Mouse (Mus musculus): ENCODE data around the gene Ccdc93. TPM values are rescaled to one million over a fixed set of nuclear protein-coding genes. Genes with fewer than 3 reads are reported as not detected.

Ccdc93 gene
- polyA plus RNA-seq, 2 experiments, result 2.4 to 2.7 TPM

- WGBS (ENCODE audit: insufficient replicate concordance), result 85% methylated on average over 5 of the region's 5 CpGs
- Histone ChIP-seq H3K36me3 (replicated peaks; ENCODE audit: control insufficient read depth, insufficient read depth, low read depth) (no peaks in the 10 kb centered on the region), H3K4me1 (replicated peaks; ENCODE audit: control insufficient read depth in 2 of 2, insufficient read depth in 2 of 2, low read length in 1 of 2) (no peaks in the 10 kb centered on the region), H3K4me3 (ENCODE audit: insufficient read depth in 1 of 2, low read depth in 2 of 2, low read length in 2 of 2) (no peak overlapping the region), H3K4me2 (ENCODE audit: low read depth) (no peak overlapping the region), H3K27me3 (ENCODE audit: control insufficient read depth, insufficient read depth, low read length) (no peaks in the 10 kb centered on the region), H3K27ac (no peak overlapping the region), H3K9me3 (ENCODE audit: control insufficient read depth, low read length) (no peaks in the 10 kb centered on the region), H3K9ac (replicated peaks) (no peak overlapping the region)
- DNase-seq (ENCODE audit: low read depth in 3 of 3, low spot score in 3 of 3), result no peak
- ATAC-seq (ENCODE audit: insufficient read depth), result no peak
- TF ChIP-seq EP300 (IDR thresholded peaks at IDR 0.05; ENCODE audit: low read depth) (no peak), CTCF (IDR thresholded peaks at IDR 0.05; ENCODE audit: low read depth) (no peak)
Observed at GRCm38 (mm10) chr1:121390003-121390402, 40.8 kb upstream of the Ccdc93 start.

- H3K4me3 ChIP-seq (ENCODE audit: insufficient read depth in 1 of 2, low read depth in 2 of 2, low read length in 2 of 2), result no peak overlapping the region
Observed at GRCm38 (mm10) chr1:121390421-121390820, 40.4 kb upstream of the Ccdc93 start.

GRCm38 (mm10) chr1:121390855-121391254, 40.0 kb upstream of the Ccdc93 start:
- 78% methylated on average over 8 of the region's 8 CpGs for WGBS (ENCODE audit: insufficient replicate concordance)
- no peak for DNase-seq (ENCODE audit: low read depth in 3 of 3, low spot score in 3 of 3)
- Histone ChIP-seq H3K9ac (replicated peaks) (no peak overlapping the region), H3K9me3 (ENCODE audit: control insufficient read depth, low read length) (no peaks in the 10 kb centered on the region), H3K27ac (no peak overlapping the region), H3K4me2 (ENCODE audit: low read depth) (no peak overlapping the region), H3K36me3 (replicated peaks; ENCODE audit: control insufficient read depth, insufficient read depth, low read depth) (no peaks in the 10 kb centered on the region), H3K27me3 (ENCODE audit: control insufficient read depth, insufficient read depth, low read length) (no peaks in the 10 kb centered on the region), H3K4me1 (replicated peaks; ENCODE audit: control insufficient read depth in 2 of 2, insufficient read depth in 2 of 2, low read length in 1 of 2) (no peaks in the 10 kb centered on the region), H3K4me3 (ENCODE audit: insufficient read depth in 1 of 2, low read depth in 2 of 2, low read length in 2 of 2) (no peak overlapping the region)
- no peak for ATAC-seq (ENCODE audit: insufficient read depth)
- TF ChIP-seq CTCF (IDR thresholded peaks at IDR 0.05; ENCODE audit: low read depth) (no peak), EP300 (IDR thresholded peaks at IDR 0.05; ENCODE audit: low read depth) (no peak)

More at GRCm38 (mm10) chr1:121390421-121390820, 40.4 kb upstream of the Ccdc93 start:
- Histone ChIP-seq H3K9me3 (ENCODE audit: control insufficient read depth, low read length) (no peaks in the 10 kb centered on the region), H3K4me2 (ENCODE audit: low read depth) (no peak overlapping the region), H3K9ac (replicated peaks) (no peak overlapping the region), H3K4me1 (replicated peaks; ENCODE audit: control insufficient read depth in 2 of 2, insufficient read depth in 2 of 2, low read length in 1 of 2) (no peaks in the 10 kb centered on the region), H3K36me3 (replicated peaks; ENCODE audit: control insufficient read depth, insufficient read depth, low read depth) (no peaks in the 10 kb centered on the region), H3K27me3 (ENCODE audit: control insufficient read depth, insufficient read depth, low read length) (no peaks in the 10 kb centered on the region), H3K27ac (no peak overlapping the region)
- ATAC-seq (ENCODE audit: insufficient read depth) (no peak), DNase-seq (ENCODE audit: low read depth in 3 of 3, low spot score in 3 of 3) (no peak)
- WGBS (ENCODE audit: insufficient replicate concordance), result 65% methylated on average over 13 of the region's 13 CpGs
- no peak for TF ChIP-seq EP300 (IDR thresholded peaks at IDR 0.05; ENCODE audit: low read depth)
- TF ChIP-seq CTCF (IDR thresholded peaks at IDR 0.05; ENCODE audit: low read depth), result no peak

- Histone ChIP-seq H3K27ac (no peak overlapping the region), H3K4me2 (ENCODE audit: low read depth) (no peak overlapping the region), H3K4me3 (ENCODE audit: insufficient read depth in 1 of 2, low read depth in 2 of 2, low read length in 2 of 2) (no peak overlapping the region), H3K9ac (replicated peaks) (no peak overlapping the region), H3K4me1 (replicated peaks; ENCODE audit: control insufficient read depth in 2 of 2, insufficient read depth in 2 of 2, low read length in 1 of 2) (no peaks in the 10 kb centered on the region), H3K27me3 (ENCODE audit: control insufficient read depth, insufficient read depth, low read length) (no peaks in the 10 kb centered on the region), H3K9me3 (ENCODE audit: control insufficient read depth, low read length) (no peaks in the 10 kb centered on the region), H3K36me3 (replicated peaks; ENCODE audit: control insufficient read depth, insufficient read depth, low read depth) (no peaks in the 10 kb centered on the region)
- 55% methylated on average over 2 of the region's 2 CpGs for WGBS (ENCODE audit: insufficient replicate concordance)
- no peak for ATAC-seq (ENCODE audit: insufficient read depth)
- no peak for DNase-seq (ENCODE audit: low read depth in 3 of 3, low spot score in 3 of 3)
- TF ChIP-seq CTCF (IDR thresholded peaks at IDR 0.05; ENCODE audit: low read depth) (no peak), EP300 (IDR thresholded peaks at IDR 0.05; ENCODE audit: low read depth) (no peak)
Observed at GRCm38 (mm10) chr1:121393117-121393516, 37.7 kb upstream of the Ccdc93 start.

GRCm38 (mm10) chr1:121394764-121395163, 36.1 kb upstream of the Ccdc93 start:
- no peak for DNase-seq (ENCODE audit: low read depth in 3 of 3, low spot score in 3 of 3)
- Histone ChIP-seq H3K27me3 (ENCODE audit: control insufficient read depth, insufficient read depth, low read length) (no peaks in the 10 kb centered on the region), H3K4me2 (ENCODE audit: low read depth) (no peak overlapping the region), H3K4me3 (ENCODE audit: insufficient read depth in 1 of 2, low read depth in 2 of 2, low read length in 2 of 2) (no peak overlapping the region), H3K36me3 (replicated peaks; ENCODE audit: control insufficient read depth, insufficient read depth, low read depth) (no peaks in the 10 kb centered on the region), H3K9ac (replicated peaks) (no peak overlapping the region), H3K9me3 (ENCODE audit: control insufficient read depth, low read length) (no peaks in the 10 kb centered on the region), H3K4me1 (replicated peaks; ENCODE audit: control insufficient read depth in 2 of 2, insufficient read depth in 2 of 2, low read length in 1 of 2) (no peaks in the 10 kb centered on the region), H3K27ac (no peak overlapping the region)
- 28% methylated on average over 5 of the region's 5 CpGs for WGBS (ENCODE audit: insufficient replicate concordance)
- TF ChIP-seq EP300 (IDR thresholded peaks at IDR 0.05; ENCODE audit: low read depth), result no peak
- TF ChIP-seq CTCF (IDR thresholded peaks at IDR 0.05; ENCODE audit: low read depth), result no peak
- no peak for ATAC-seq (ENCODE audit: insufficient read depth)
